Mouse (Mus musculus): ENCODE measurements around the gene Tmem44. TPM values are rescaled to one million over a fixed set of nuclear protein-coding genes. Genes with fewer than 3 reads are reported as not detected.
A peak's percentile ranks its signal among the peaks of the same experiment; 100 is the strongest.

The Tmem44 gene
- total RNA-seq, 2 experiments from 2014 or later, result 28.5 to 32.0 TPM

DNA sequence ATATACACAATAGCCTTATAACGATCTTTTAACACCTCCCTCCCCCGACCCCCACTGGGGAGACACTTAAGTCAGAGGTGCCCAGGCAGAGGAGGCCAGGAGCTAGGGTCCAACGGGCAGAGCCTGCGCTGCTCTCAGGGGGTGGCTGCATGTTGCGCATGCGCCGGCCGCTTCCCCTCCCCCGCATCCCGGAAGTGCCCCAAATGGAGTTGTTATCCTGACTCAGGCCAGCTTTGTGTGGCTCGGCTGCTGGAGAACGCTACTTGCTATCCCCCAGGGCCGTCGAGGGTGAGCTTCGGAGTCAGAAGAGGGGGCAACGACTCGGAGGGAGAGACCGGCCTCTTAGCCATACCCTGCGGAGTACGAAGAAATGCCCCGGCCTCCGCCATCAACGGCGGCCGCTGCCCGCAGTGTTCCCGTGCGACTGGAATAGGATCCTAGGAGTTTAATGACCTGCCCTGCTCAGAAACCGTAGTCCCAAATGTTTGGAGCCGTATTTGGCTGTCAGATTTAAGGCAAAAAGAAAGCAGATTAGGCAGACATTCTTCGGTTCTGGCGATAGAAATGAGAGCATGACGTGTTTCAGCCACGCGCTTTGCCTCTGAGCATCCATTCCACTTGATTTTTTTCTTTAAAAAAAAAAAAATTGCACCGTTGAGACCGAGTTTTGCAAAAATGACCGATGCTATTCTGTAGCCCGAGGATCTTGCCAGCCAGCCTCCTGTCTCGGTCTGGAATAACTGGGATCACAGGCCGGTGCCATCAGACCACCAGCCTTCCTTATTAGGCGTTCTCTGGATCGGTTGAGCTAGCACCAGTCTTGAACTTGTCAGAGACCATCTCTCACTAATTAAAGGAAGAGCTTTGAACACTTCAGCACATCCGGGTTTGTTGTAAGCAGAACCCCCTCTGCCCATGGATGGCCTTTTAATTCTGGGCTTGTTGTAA lies 39.9 kb downstream of the Tmem44 start:
- no peak for TF ChIP-seq CTCF (conservative IDR thresholded peaks at IDR 0.05)
- DNase-seq (ENCODE audit: low spot score in 2 of 2), result peak; percentile 86 to 89

DNA sequence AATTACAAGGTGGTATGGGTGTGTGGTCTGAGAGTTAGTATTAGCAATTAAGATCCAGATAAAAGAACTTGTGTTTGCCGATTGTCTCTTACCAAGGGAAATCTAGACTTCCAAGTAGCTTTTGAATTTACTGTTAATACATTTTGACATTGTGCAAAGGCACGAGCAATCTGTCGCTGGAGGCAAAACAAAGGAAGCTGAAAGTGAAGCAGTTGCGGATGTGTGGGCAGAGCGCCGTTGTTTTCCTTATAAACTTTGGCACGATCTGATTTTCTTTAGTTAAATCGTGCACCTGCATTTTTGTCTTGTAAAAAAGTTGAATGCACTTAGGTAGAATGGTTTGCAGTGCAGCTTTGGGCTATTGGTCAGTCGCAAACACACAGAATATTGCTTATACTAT lies 40.6 kb downstream of the Tmem44 start:
- no peak for TF ChIP-seq CTCF (conservative IDR thresholded peaks at IDR 0.05)
- peak; percentile 44 to 50 for DNase-seq (ENCODE audit: low spot score in 2 of 2)
- Histone ChIP-seq H3K27ac (peak overlapping the region; percentile 98), H3K4me3 (peak overlapping the region; percentile 60)

More for the DNA sequence above, 39.9 kb downstream of the Tmem44 start:
- Histone ChIP-seq H3K27ac (peak overlapping the region; percentile 98), H3K4me3 (peak overlapping the region; percentile 60)

DNA sequence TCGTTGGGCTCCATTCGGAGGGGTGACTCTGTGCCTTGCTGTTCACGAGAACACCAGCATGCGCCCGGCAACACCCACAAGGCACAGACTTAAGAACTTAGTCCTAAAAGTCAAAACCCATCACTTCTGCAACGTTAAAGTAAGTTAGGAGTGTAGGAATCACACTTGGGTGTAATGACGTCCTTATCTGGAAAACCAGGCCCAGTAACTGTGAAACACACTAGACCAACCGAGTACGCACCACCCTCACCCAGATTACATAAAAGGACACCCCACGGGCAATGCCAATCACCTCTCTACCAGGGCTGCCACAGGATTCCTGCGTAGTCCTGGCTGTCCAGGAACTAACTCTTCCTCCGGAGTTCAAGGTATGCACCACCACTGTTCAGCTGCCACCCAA lies 41.3 kb downstream of the Tmem44 start:
- Histone ChIP-seq H3K4me3 (no peak overlapping the region), H3K27ac (no peak overlapping the region)
- TF ChIP-seq CTCF (conservative IDR thresholded peaks at IDR 0.05), result no peak
- DNase-seq (ENCODE audit: low spot score in 2 of 2), result no peak

DNA sequence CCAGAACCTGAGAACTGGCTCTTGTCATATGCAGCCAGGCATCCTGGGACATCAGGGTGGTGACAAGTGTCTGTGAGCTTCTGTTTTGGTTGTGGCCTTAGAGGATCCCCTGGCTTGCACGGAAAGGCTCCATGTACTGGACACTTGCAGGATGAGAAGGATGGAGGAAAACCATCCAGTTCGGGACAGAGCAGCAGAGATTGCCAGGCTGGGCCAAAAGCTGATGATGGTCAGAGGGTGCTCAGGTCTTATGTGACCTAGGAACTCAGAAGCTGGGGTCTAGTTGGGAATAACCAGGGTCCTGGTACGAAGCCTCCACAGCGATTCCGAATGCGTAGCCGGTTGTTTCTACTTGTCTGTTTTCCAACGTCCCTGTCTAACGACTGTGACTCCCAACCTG lies 41.9 kb downstream of the Tmem44 start:
- Histone ChIP-seq H3K4me3 (no peak overlapping the region), H3K27ac (no peak overlapping the region)
- DNase-seq (ENCODE audit: low spot score in 2 of 2), result no peak
- TF ChIP-seq CTCF (conservative IDR thresholded peaks at IDR 0.05), result no peak

DNA sequence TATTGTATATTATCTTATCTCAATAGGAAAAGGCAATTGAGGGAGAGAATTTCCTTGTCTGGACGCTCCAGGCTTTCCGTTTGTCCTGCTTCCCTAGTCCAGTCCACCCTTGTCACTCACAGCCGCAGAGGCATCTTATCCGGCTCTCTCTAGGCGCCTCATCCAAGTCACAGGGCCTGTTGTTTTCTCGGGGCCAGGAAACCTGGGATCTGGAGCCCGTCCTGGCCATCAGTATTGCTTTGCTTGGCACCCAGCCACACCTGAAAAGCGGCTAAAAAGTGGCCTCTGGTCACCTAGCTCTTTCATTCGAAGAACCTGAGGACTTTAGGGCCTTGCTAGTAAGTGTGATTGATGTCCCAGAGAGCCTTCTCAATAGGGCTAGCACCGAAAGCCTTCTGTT lies 43.5 kb downstream of the Tmem44 start:
- no peak overlapping the region for H3K4me3 ChIP-seq
- no peak overlapping the region for H3K27ac ChIP-seq
- TF ChIP-seq CTCF (conservative IDR thresholded peaks at IDR 0.05), result no peak
- DNase-seq (ENCODE audit: low spot score in 2 of 2), result no peak

DNA sequence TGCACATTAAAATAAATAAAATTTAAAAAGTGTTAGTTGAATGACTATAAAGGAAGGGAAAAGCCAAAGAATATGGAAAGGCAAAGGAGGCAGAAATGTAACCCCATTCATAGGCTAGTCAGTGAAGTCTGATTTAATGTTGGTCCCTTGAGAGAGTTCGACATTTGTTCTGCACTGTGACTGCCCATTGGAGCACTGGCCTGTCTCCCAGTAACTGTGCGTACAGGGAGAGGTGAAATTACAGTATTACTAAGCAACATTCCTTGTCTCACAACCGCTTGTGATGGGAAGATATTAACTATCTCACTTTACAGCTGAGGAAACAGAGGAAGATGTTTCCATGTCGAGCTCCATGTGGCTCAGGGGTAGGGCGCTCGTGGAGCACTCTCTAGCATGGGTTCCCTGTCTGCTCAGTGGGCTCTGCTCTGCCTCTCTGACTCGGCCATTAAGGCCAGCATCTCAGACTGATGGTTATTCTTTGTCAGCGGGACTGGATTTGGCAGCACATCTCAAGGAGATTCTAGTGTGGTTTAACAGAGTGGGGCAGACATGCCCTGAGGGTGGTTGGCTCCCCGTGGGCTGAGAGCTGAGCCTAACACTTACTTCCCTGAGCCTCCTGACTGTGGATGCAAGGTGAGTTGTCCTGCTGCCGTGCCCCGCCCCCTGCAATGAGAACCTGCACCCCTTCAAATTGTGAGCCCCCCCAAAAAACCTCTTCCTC lies 45.2 kb downstream of the Tmem44 start:
- no peak for DNase-seq (ENCODE audit: low spot score in 2 of 2)
- H3K27ac ChIP-seq, result no peak overlapping the region
- H3K4me3 ChIP-seq, result no peak overlapping the region
- no peak for TF ChIP-seq CTCF (conservative IDR thresholded peaks at IDR 0.05)

DNA sequence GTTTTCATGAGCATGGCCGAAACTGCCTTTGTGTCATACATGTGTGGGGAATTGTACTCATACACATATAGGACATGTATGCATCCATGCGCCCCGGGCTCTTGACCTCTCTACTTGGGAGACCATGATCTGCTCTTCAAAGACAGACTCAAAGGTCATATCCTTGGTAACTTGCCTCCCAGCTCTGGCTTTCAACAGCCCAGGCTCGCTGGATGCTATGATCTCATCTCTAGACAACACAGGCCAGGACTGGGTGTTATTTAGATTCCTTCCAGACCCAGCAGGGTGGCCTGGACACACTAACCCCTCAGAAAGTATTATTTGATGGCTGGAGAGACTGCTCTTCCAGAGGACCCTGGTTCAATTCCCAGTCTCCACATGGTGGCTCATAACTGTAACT lies 45.8 kb downstream of the Tmem44 start:
- no peak for TF ChIP-seq CTCF (conservative IDR thresholded peaks at IDR 0.05)
- Histone ChIP-seq H3K4me3 (no peak overlapping the region), H3K27ac (no peak overlapping the region)
- DNase-seq (ENCODE audit: low spot score in 2 of 2), result no peak

DNA sequence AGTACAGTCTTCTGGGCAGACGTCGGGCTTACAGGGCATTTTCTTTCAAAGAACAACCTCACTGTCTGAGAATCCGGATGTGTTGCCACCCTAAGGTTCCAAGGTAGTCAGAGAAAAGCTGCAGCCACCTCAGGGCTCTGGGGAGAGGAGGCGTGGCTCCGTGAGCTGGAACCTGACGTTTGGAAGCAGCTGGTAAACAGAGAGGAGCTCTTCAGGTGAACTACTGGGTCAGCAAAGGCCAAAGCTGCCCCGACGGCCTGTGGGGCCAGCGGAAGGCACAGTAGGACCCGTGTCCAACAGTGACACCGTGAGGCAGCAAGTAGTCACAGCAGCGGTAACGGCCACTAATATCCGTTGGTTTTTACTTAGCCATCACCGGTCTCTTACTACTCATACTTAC lies 46.7 kb downstream of the Tmem44 start:
- DNase-seq (ENCODE audit: low spot score in 2 of 2), result peak in 1 of 2 experiments; percentile 48
- no peak overlapping the region for H3K27ac ChIP-seq
- TF ChIP-seq CTCF (conservative IDR thresholded peaks at IDR 0.05), result peak; percentile 91
- no peak overlapping the region for H3K4me3 ChIP-seq

DNA sequence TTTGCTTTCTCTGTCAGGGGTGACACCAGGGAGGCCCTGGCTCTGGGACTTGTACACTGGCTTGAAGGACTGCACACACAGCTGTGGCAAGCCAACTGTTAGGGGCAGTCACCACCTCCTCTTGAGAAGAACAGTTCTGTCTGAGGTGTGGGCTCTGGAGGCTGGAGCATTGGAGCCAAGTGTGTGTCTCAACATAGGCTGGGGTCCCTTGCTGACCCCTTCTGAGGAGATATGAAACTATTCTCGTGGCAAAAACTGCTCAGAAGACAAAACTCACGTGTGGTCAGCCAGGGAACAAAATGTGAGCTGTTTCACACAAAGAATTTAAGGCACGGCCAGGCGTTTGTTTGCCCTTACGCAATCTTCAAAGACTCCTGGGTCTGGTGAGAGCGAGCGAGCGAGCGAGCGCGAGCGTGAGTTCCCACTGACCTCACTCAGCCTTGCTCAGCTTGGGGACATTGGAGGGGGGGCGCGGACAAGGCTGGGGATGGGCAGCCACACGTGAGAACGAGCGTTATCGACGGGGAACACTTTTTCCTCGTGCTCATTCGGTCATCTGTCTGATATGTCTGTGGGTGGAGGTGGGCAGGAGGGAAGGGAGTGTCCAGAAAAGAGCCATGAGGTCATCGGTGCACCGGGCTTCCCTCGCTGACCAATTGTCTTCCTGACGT lies 48.3 kb downstream of the Tmem44 start:
- H3K27ac ChIP-seq, result peak overlapping the region; percentile 72
- TF ChIP-seq CTCF (conservative IDR thresholded peaks at IDR 0.05), result no peak
- DNase-seq (ENCODE audit: low spot score in 2 of 2), result no peak
- no peak overlapping the region for H3K4me3 ChIP-seq

DNA sequence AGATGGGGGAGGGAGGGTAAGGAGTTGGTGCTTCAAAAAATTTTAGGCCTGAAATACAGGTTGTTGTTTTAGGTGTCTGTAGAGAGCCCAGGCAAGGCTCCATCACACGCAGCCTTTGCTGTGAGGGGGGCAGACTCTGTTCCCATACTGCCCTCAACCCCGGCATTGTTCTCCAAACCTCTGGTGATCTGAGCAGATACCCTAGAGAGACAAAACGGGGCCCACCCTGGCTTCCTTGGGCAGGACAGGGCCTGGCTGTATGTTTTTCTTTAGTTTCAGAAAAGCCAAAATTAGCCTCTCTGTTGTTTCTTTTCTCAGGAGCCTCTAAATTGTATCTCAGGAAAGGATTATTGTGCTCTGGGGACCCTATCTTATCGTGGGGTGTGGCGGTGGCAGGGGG lies 49.0 kb downstream of the Tmem44 start:
- no peak overlapping the region for H3K27ac ChIP-seq
- no peak for DNase-seq (ENCODE audit: low spot score in 2 of 2)
- H3K4me3 ChIP-seq, result no peak overlapping the region
- no peak for TF ChIP-seq CTCF (conservative IDR thresholded peaks at IDR 0.05)

DNA sequence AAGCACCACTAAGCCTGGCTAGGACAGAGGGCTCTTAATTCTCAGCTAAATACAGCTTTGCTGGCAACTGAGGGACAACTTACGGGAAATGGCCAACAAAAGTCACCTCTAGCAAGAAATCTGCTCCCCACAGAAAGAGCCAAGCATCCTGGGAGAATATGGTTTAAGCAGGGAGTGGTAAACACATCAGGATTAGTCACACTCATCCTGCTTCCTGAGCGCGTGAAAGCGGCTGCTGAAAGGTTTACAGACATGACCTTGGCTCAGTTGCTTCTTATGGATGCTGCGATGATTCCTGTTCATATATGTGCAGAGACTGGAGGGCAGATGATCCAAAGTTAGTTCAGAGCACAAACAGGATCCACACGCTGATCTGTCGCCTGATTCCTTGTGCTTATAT lies 50.4 kb downstream of the Tmem44 start:
- TF ChIP-seq CTCF (conservative IDR thresholded peaks at IDR 0.05), result no peak

DNA sequence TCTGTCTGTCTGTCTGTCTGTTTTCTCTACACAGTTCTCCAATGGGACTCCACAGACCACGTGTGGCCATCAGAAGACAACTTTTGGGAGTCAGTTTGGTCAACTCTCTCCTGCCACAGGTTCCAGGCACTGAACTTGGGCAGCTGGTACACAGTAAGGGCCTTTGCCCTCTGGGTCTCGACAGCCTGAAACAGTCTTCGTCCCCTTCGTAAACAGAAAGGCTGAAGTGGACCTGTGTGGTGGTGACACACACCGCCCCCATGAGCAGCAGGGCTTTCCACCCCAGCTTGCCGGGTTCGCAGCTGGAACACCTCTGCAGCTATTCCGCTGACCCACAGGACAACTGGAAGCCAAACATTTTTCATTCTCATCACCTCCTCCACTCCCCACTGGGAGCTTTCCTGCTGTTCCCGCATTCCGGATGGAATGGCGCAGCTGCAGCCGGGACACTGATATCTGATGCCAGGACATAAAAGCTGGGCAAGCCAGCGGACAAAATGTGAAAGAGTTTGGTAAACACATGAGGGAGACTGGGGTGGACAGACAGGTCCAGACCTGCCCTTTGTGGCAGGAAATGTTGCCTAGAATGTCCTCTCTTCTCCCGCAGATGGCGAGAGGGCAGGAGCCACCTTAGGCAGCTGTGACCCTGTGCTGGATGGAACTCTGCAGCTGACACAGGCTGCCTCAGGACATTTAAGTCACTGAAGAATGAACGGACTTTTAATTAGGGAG lies 51.4 kb downstream of the Tmem44 start:
- DNase-seq (ENCODE audit: low spot score in 2 of 2), result no peak
- no peak overlapping the region for H3K27ac ChIP-seq

More for the DNA sequence above, 50.4 kb downstream of the Tmem44 start:
- DNase-seq (ENCODE audit: low spot score in 2 of 2), result no peak
- Histone ChIP-seq H3K4me3 (no peak overlapping the region), H3K27ac (no peak overlapping the region)

More for the DNA sequence above, 51.4 kb downstream of the Tmem44 start:
- no peak for TF ChIP-seq CTCF (conservative IDR thresholded peaks at IDR 0.05)
- no peak overlapping the region for H3K4me3 ChIP-seq
